Comparison of ENCODE assay signal across 8 mouse cellular contexts in genomic region chr12:77000096-77000704, GRCm38 (mm10). TPM values are rescaled to one million over a fixed set of nuclear protein-coding genes. Genes with fewer than 3 reads are reported as not detected.
A peak's percentile ranks its signal among the peaks of the same experiment; 100 is the strongest.
DNase-seq lines count a peak whose midpoint lies in the region; ATAC-seq lines count a peak whose summit lies in the region.

No protein-coding gene starts in this region.

- intact Hi-C loops in left cerebral cortex, postnatal 36 days (cut with DNase I) = loop anchor here (5.0 to 10.0 kb wide), 4 partner anchors 567 to 1092 kb away; no protein-coding TSS in a partner anchor

- no peak overlapping the region; the same call in 1 of the 2 replicates for H3K27ac ChIP-seq in midbrain, embryonic 12.5 days (replicated peaks)

- H3K36me3 ChIP-seq in midbrain, embryonic 12.5 days = no peaks in the 10 kb centered on the region
- H3K36me3 ChIP-seq in splenic B cell, adult 2 months (ENCODE audit: control insufficient read depth, insufficient read depth, low read length, poor library complexity, severe bottlenecking) = no peaks in the 10 kb centered on the region

- peak; percentile 44 for DNase-seq in urinary bladder, postnatal 25 days (ENCODE audit: low spot score)
- DNase-seq in urinary bladder, adult 2 months (ENCODE audit: low spot score) = no peak
- peak; percentile 78 for DNase-seq in cerebellum, adult 9-11 months
- peak; percentile 39 to 84 for DNase-seq in frontal cortex, adult 2 months (ENCODE audit: extremely low spot score in 1 of 2, low spot score in 1 of 2)
- peak; percentile 67 for DNase-seq in hindlimb bud, embryonic 11.5 days (ENCODE audit: extremely low spot score, low read depth, low spot score)
- DNase-seq in left cerebral cortex, postnatal 36 days (ENCODE audit: low spot score in 2 of 2) = peak; percentile 50 to 62
- DNase-seq in splenic B cell, adult 2 months (ENCODE audit: low read depth, low spot score) = peak; percentile 86

- peak; percentile 74 for ATAC-seq in midbrain, embryonic 12.5 days (ENCODE audit: low FRiP score, low read depth)

- H3K9me3 ChIP-seq in midbrain, embryonic 12.5 days = no peaks in the 10 kb centered on the region

- H3K9ac ChIP-seq in midbrain, embryonic 12.5 days (replicated peaks) = no peak overlapping the region

- H3K4me3 ChIP-seq in midbrain, embryonic 12.5 days = no peak overlapping the region

- H3K27me3 ChIP-seq in midbrain, embryonic 12.5 days = peaks cover 9% of the 10 kb centered on the region; the same call in 1 of the 2 replicates
- no peaks in the 10 kb centered on the region; the same call in 1 of the 2 replicates for H3K27me3 ChIP-seq in splenic B cell, adult 2 months (ENCODE audit: control insufficient read depth, insufficient read depth, low read length, poor library complexity, severe bottlenecking)

- no peak overlapping the region for H3K4me2 ChIP-seq in midbrain, embryonic 12.5 days (replicated peaks)

- peaks cover 10% of the 10 kb centered on the region for H3K4me1 ChIP-seq in midbrain, embryonic 12.5 days

- 21% methylated on average over 4 of the region's 4 CpGs for WGBS in midbrain, embryonic 12.5 days

RNA-seq across cellular contexts. Expression of gene Max, which starts 38.2 kb away (rescaled TPM):
- 42.5 and 57.7 TPM in 2 replicates for polyA plus RNA-seq in urinary bladder, adult 2 months (2012; rRNA removed)
- 51.5 and 66.9 TPM in 2 replicates for polyA plus RNA-seq in frontal cortex, adult 2 months (2012; rRNA removed)
- total RNA-seq in left cerebral cortex, postnatal 36 days (2021) = 10 to 100 TPM; 67.9 to 77.1 TPM
- 13.8 and 16.5 TPM in 2 replicates for polyA plus RNA-seq in midbrain, embryonic 12.5 days (2016; fragmentation: Nextera tagmentation; extraction: Ambion mirVana)
